Mouse (Mus musculus) ES-CJ7 (cell line): Measurements from ENCODE around the gene Iqsec1.
"Not testable (repeated sequence)": the region's sequence is repeated elsewhere in the genome, so short reads cannot be mapped to it uniquely, and the experiment has no call there.

Experiments
- DNase-seq: peaks from one replicate; pipeline ENCODE4 v3.0.0; 2011; ENCODE audit warnings: low read depth, low spot score

Iqsec1 gene

GRCm38 (mm10) chr6:90662148-90662547 is 326.3 kb downstream of the Iqsec1 start:
- no peak for DNase-seq

- DNase-seq = peak; percentile 66
Measured at GRCm38 (mm10) chr6:90661029-90661399, 327.5 kb downstream of the Iqsec1 start.

GRCm38 (mm10) chr6:90660398-90661028 is 328.0 kb downstream of the Iqsec1 start:
- no peak for DNase-seq

- no peak for DNase-seq
Measured at GRCm38 (mm10) chr6:90659913-90660312, 328.6 kb downstream of the Iqsec1 start.

GRCm38 (mm10) chr6:90656344-90656850 is 332.1 kb downstream of the Iqsec1 start:
- DNase-seq = not testable (repeated sequence)

GRCm38 (mm10) chr6:90653736-90654135 is 334.7 kb downstream of the Iqsec1 start:
- DNase-seq = peak; percentile 48

GRCm38 (mm10) chr6:90650634-90651033 is 337.9 kb downstream of the Iqsec1 start:
- DNase-seq = no peak

- DNase-seq = no peak
Measured at GRCm38 (mm10) chr6:90649279-90649678, 339.2 kb downstream of the Iqsec1 start.

GRCm38 (mm10) chr6:90648391-90648790 is 340.1 kb downstream of the Iqsec1 start:
- peak; percentile 53 for DNase-seq

GRCm38 (mm10) chr6:90644965-90645364 is 343.5 kb downstream of the Iqsec1 start:
- no peak for DNase-seq

- no peak for DNase-seq
Measured at GRCm38 (mm10) chr6:90643057-90643456, 345.4 kb downstream of the Iqsec1 start.

- DNase-seq = peak; percentile 75
Measured at GRCm38 (mm10) chr6:90635611-90636010, 352.9 kb downstream of the Iqsec1 start.

GRCm38 (mm10) chr6:90635081-90635480 is 353.4 kb downstream of the Iqsec1 start:
- peak; percentile 74 for DNase-seq

GRCm38 (mm10) chr6:90632526-90632925 is 356.0 kb downstream of the Iqsec1 start:
- DNase-seq = peak; percentile 36

GRCm38 (mm10) chr6:90630427-90630826 is 358.1 kb downstream of the Iqsec1 start:
- no peak for DNase-seq

GRCm38 (mm10) chr6:90629506-90629905 is 359.0 kb downstream of the Iqsec1 start:
- DNase-seq = peak; percentile 57

- DNase-seq = no peak
Measured at GRCm38 (mm10) chr6:90627556-90627955, 360.9 kb downstream of the Iqsec1 start.

- peak; percentile 22 for DNase-seq
Measured at GRCm38 (mm10) chr6:90625207-90625994, 363.1 kb downstream of the Iqsec1 start.

GRCm38 (mm10) chr6:90624733-90625132 is 363.8 kb downstream of the Iqsec1 start:
- no peak for DNase-seq

- DNase-seq = no peak
Measured at GRCm38 (mm10) chr6:90624184-90624583, 364.3 kb downstream of the Iqsec1 start.

GRCm38 (mm10) chr6:90623456-90623836 is 365.0 kb downstream of the Iqsec1 start:
- no peak for DNase-seq

- DNase-seq = no peak
Measured at GRCm38 (mm10) chr6:90622758-90623455, 365.6 kb downstream of the Iqsec1 start.
